Mouse (Mus musculus): Measurements from ENCODE around the gene 1700001C02Rik. TPM values are rescaled to one million over a fixed set of nuclear protein-coding genes. Genes with fewer than 3 reads are reported as not detected.

Gene 1700001C02Rik
- polyA plus RNA-seq (2012; rRNA removed), result 0.46 TPM in 1 of 2 replicates, not detected in the other

GRCm38 (mm10) chr5:30465861-30466260, at the start of gene 1700001C02Rik:
Gene 1700001C02Rik, plus strand, starts transcription at chr5:30466047.

GRCm38 (mm10) chr5:30461821-30462220, 4.0 kb upstream of the 1700001C02Rik start, which contains the start of gene Otof:
Gene Otof, minus strand, starts transcription at chr5:30461932.

Other genes with a start within 250 kb of the 1700001C02Rik start
- gene Selenoi, start 233.5 kb upstream of the 1700001C02Rik start, polyA plus RNA-seq (2012; rRNA removed), result 18.8 and 35.4 TPM in 2 replicates
- gene Drc1, start 184.7 kb upstream of the 1700001C02Rik start, polyA plus RNA-seq (2012; rRNA removed), result 0.04 and 0.34 TPM in 2 replicates
- gene Otof, start 4.1 kb upstream of the 1700001C02Rik start, polyA plus RNA-seq (2012; rRNA removed), result 0.02 and 0.05 TPM in 2 replicates
- gene Cib4, start 79.8 kb downstream of the 1700001C02Rik start, polyA plus RNA-seq (2012; rRNA removed), result not detected in 2 replicates
- 15.8 and 16.8 TPM in 2 replicates for gene Kcnk3, start 122.1 kb downstream of the 1700001C02Rik start, polyA plus RNA-seq (2012; rRNA removed)
- gene Slc35f6, start 181.9 kb downstream of the 1700001C02Rik start, polyA plus RNA-seq (2012; rRNA removed), result 81.9 and 83.9 TPM in 2 replicates
- gene Cenpa, start 200.7 kb downstream of the 1700001C02Rik start, polyA plus RNA-seq (2012; rRNA removed), result 20.2 and 29.1 TPM in 2 replicates
- 0.76 and 0.91 TPM in 2 replicates for gene Dpysl5, start 245.5 kb downstream of the 1700001C02Rik start, polyA plus RNA-seq (2012; rRNA removed)

Measured in stomach, adult 2 months (tissue).